14 mouse cellular contexts compared by ENCODE assay signal in the genomic region with DNA sequence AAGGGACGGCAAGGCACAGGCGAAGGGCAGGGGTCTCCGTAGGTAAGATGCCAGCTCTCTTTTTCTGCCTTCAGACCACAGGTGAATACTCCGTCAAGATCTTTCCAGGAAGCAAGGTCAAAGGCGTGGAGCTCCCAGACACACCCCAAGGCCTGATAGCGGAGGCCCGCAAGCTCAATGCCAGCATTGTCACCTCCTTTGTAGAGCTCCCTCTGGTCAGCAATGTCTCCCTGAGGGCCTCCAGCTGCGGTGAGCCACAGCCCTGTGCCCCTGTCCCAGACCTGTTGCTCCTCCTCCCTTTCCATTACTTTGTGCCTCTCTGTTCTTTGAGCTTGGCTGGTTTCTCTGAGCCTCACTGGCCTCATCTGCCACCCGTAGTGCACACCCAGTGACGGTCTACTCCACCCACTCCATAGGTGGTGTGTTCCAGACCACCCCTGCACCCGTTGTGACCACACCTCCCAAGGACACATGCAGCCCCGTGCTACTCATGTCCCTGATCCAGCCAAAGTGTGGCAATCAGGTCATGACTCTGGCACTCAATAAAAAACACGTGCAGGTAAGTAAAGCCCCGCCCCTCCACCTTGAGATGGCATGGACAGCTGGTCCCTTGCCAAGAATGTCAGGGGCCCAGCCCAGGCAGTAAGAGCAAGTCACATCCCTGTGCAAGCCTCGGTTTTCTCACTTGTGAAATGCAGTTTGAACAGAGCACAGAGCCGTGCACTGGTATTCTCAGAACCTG. TPM values are rescaled to one million over a fixed set of nuclear protein-coding genes. Genes with fewer than 3 reads are reported as not detected.
A peak's percentile ranks its signal among the peaks of the same experiment; 100 is the strongest.
DNase-seq lines count a peak whose midpoint lies in the region; ATAC-seq lines count a peak whose summit lies in the region.
"Had no signal": no experiment of that assay in that cellular context is flagged by ENCODE, and none has a peak within 500 bp of the region (broad histone marks: within the 10 kb centered on the region; RNA-seq: fewer than 3 reads in every experiment).

No protein-coding gene starts in this region.

- peak overlapping the region; percentile 25; the same call in 1 of the 2 replicates for H3K27ac ChIP-seq in stomach, embryonic 16.5 days (ENCODE audit: low read length)
- no peak overlapping the region for H3K27ac ChIP-seq in forebrain, embryonic 12.5 days
- H3K27ac ChIP-seq: layer of hippocampus, adult 2 months had no signal

- peaks cover 3% of the 10 kb centered on the region; the same call in 1 of the 2 replicates for H3K36me3 ChIP-seq in stomach, embryonic 16.5 days (ENCODE audit: control insufficient read depth, insufficient read depth, low read length)
- H3K36me3 ChIP-seq in forebrain, embryonic 12.5 days (replicated peaks), result no peaks in the 10 kb centered on the region

- H3K4me1 ChIP-seq in stomach, embryonic 16.5 days (ENCODE audit: control insufficient read depth, insufficient read depth, low read length), result peaks cover 4% of the 10 kb centered on the region; the same call in 1 of the 2 replicates
- H3K4me1 ChIP-seq in forebrain, embryonic 12.5 days, result no peaks in the 10 kb centered on the region

- peak; percentile 80 for ATAC-seq in stomach, embryonic 16.5 days (ENCODE audit: insufficient read depth, low FRiP score)
- no peak for ATAC-seq in forebrain, embryonic 12.5 days (ENCODE audit: low FRiP score)
- ATAC-seq: CD4-positive, CD25-positive, alpha-beta regulatory T cell, adult 4 months had no signal

- 59% methylated on average over 16 of the region's 16 CpGs for WGBS in stomach, embryonic 16.5 days
- 88% methylated on average over 16 of the region's 16 CpGs for WGBS in forebrain, embryonic 12.5 days

- peak; percentile 46 for DNase-seq in urinary bladder, postnatal 25 days (ENCODE audit: low spot score)
- no peak for DNase-seq in urinary bladder, adult 18-20 months (ENCODE audit: low spot score in 2 of 2)
- DNase-seq in kidney, postnatal 36 days, result peak; percentile 42 to 51
- DNase-seq in lung, adult 18-20 months, result peak; percentile 72 to 83
- DNase-seq in B cell, adult 2 months, result no peak
- no peak for DNase-seq in retina, embryonic 14.5 days (ENCODE audit: low spot score)
- DNase-seq: cerebellum, postnatal 14 days; gastrocnemius, postnatal 10 days; heart, postnatal 14 days had no signal

- no peaks in the 10 kb centered on the region for H3K27me3 ChIP-seq in stomach, embryonic 16.5 days (ENCODE audit: control insufficient read depth, insufficient read depth, low read length)
- H3K27me3 ChIP-seq in forebrain, embryonic 12.5 days, result no peaks in the 10 kb centered on the region

- H3K9ac ChIP-seq in stomach, embryonic 16.5 days (ENCODE audit: low read length), result no peak overlapping the region
- H3K9ac ChIP-seq in forebrain, embryonic 12.5 days, result no peak overlapping the region

- no peak overlapping the region for H3K4me2 ChIP-seq in stomach, embryonic 16.5 days (ENCODE audit: low read depth, low read length)
- no peak overlapping the region for H3K4me2 ChIP-seq in forebrain, embryonic 12.5 days

- H3K9me3 ChIP-seq in stomach, embryonic 16.5 days (replicated peaks; ENCODE audit: control insufficient read depth, low read length), result no peaks in the 10 kb centered on the region
- no peaks in the 10 kb centered on the region for H3K9me3 ChIP-seq in forebrain, embryonic 12.5 days

- H3K4me3 ChIP-seq in stomach, embryonic 16.5 days (replicated peaks; ENCODE audit: low read length), result no peak overlapping the region
- no peak overlapping the region for H3K4me3 ChIP-seq in forebrain, embryonic 12.5 days (replicated peaks)
- H3K4me3 ChIP-seq: erythroblast, embryonic 14.5 days; layer of hippocampus, adult 2 months had no signal

RNA-seq across cellular contexts. Expression of gene Eng, which starts 27.0 kb away (rescaled TPM):
- polyA plus RNA-seq in stomach, embryonic 16.5 days (2015; fragmentation: Nextera tagmentation; extraction: Ambion mirVana), result 63.6 and 64.5 TPM in 2 replicates
- 21.0 and 21.4 TPM in 2 replicates for polyA plus RNA-seq in forebrain, embryonic 12.5 days (2016; fragmentation: Nextera tagmentation; extraction: Ambion mirVana)
- polyA plus RNA-seq: CD4-positive, CD25-positive, alpha-beta regulatory T cell, adult 4 months had no signal

RNA-seq across cellular contexts. Expression of gene Fpgs, which starts 30.6 kb away (rescaled TPM):
- 28.3 and 30.6 TPM in 2 replicates for polyA plus RNA-seq in stomach, embryonic 16.5 days (2015; fragmentation: Nextera tagmentation; extraction: Ambion mirVana)
- 16.4 and 19.6 TPM in 2 replicates for polyA plus RNA-seq in forebrain, embryonic 12.5 days (2016; fragmentation: Nextera tagmentation; extraction: Ambion mirVana)

RNA-seq across cellular contexts. Expression of gene Cdk9, which starts 39.5 kb away (rescaled TPM):
- 71.9 and 82.7 TPM in 2 replicates for polyA plus RNA-seq in stomach, embryonic 16.5 days (2015; fragmentation: Nextera tagmentation; extraction: Ambion mirVana)
- 105 and 110 TPM in 2 replicates for polyA plus RNA-seq in forebrain, embryonic 12.5 days (2016; fragmentation: Nextera tagmentation; extraction: Ambion mirVana)

RNA-seq across cellular contexts. Expression of gene Sh2d3c, which starts 47.5 kb away (rescaled TPM):
- polyA plus RNA-seq in stomach, embryonic 16.5 days (2015; fragmentation: Nextera tagmentation; extraction: Ambion mirVana), result 26.8 and 27.4 TPM in 2 replicates
- polyA plus RNA-seq in forebrain, embryonic 12.5 days (2016; fragmentation: Nextera tagmentation; extraction: Ambion mirVana), result 30.1 and 35.1 TPM in 2 replicates

RNA-seq across cellular contexts. Expression of gene Ak1, which starts 51.8 kb away (rescaled TPM):
- 27.4 and 60.2 TPM in 2 replicates for polyA plus RNA-seq in stomach, embryonic 16.5 days (2015; fragmentation: Nextera tagmentation; extraction: Ambion mirVana)
- polyA plus RNA-seq in forebrain, embryonic 12.5 days (2016; fragmentation: Nextera tagmentation; extraction: Ambion mirVana), result 27.0 and 32.1 TPM in 2 replicates
- polyA plus RNA-seq: CD4-positive, CD25-positive, alpha-beta regulatory T cell, adult 4 months had no signal

Comparison
In these comparisons a context has a peak if more than half of its experiments do, and no peak if none do; other contexts are left out.
1. DNase-seq: peak in urinary bladder, postnatal 25 days (single experiment), kidney, postnatal 36 days (2 of 2) and lung, adult 18-20 months (2 of 2); none in urinary bladder, adult 18-20 months (0 of 2), B cell, adult 2 months (0 of 2) and retina, embryonic 14.5 days (single experiment).